Mouse (Mus musculus) spleen, adult 2 months (tissue): ENCODE results near the gene Siae. TPM values are rescaled to one million over a fixed set of nuclear protein-coding genes. Genes with fewer than 3 reads are reported as not detected.

ENCODE experiments used
- DNase-seq, 2 experiments: peaks; one replicate each; pipeline versions ENCODE4 v3.0.0 to v3.0.0-alpha.2; 2012 to 2021; ENCODE audit warnings: low spot score in 2 of 2, low read depth in 1 of 2
- H3K27ac ChIP-seq: fragments of 200-500 bp; 2 replicates; pipeline ENCODE4 v1.5.1; 2012; ENCODE audit warnings: low read length, inconsistent platforms; ENCODE audit not compliant: insufficient read depth
- H3K27me3 ChIP-seq: fragments of 200-500 bp; 2 replicates; pipeline ENCODE4 v1.6.1; 2012; ENCODE audit warnings: mild to moderate bottlenecking, moderate library complexity, low read length, inconsistent platforms; ENCODE audit not compliant: control insufficient read depth, insufficient read depth
- H3K36me3 ChIP-seq: fragments of 200-500 bp; 2 replicates; pipeline ENCODE4 v1.6.1; 2012; ENCODE audit warnings: mild to moderate bottlenecking, low read length, inconsistent platforms; ENCODE audit not compliant: control insufficient read depth, insufficient read depth
- H3K4me1 ChIP-seq: fragments of 200-500 bp; 2 replicates; pipeline ENCODE4 v1.6.1; 2011; ENCODE audit warnings: inconsistent platforms; ENCODE audit not compliant: control insufficient read depth, insufficient read depth, insufficient read length
- H3K4me3 ChIP-seq: fragments of 200-500 bp; 2 replicates; pipeline ENCODE4 v1.5.1; 2011; ENCODE audit warnings: mild to moderate bottlenecking, inconsistent platforms; ENCODE audit not compliant: insufficient read depth, insufficient read length; ENCODE audit errors: extremely low read depth
- CTCF ChIP-seq: fragments of 200-500 bp; IDR thresholded peaks from 2 replicates; pipeline ENCODE4 v1.5.1; 2011; ENCODE audit warnings: mild to moderate bottlenecking, inconsistent platforms; ENCODE audit not compliant: insufficient read depth, insufficient read length, insufficient replicate concordance; ENCODE audit errors: extremely low read depth
- POLR2A ChIP-seq: fragments of 200-500 bp; IDR thresholded peaks from 2 replicates; pipeline ENCODE4 v1.6.1; 2011; ENCODE audit warnings: low read depth, low read length, inconsistent platforms
- WGBS: fragments of 180-500 bp; shearing (Covaris S2); methylation state at CpG from one replicate; pipeline ENCODE4 v1.1.7; 2018; 5-methylcytosine and 5-hydroxymethylcytosine counted together
- polyA plus RNA-seq: library from polyadenylated mRNA; depleted of rRNA; stranded (reverse); fragments of >200 nt; gene quantifications from 2 replicates; pipeline ENCODE4 v1.2.3, GENCODE M21; 2012

Gene Siae
- polyA plus RNA-seq, 1 experiment, result 3.8 TPM

GRCm38 (mm10) chr9:37550435-37550834 is 5.1 kb upstream of the Siae start:
- 100% methylated on average over 1 of the region's 1 CpGs for WGBS
- peaks cover 6% of the 10 kb centered on the region; the same call in 1 of the 2 replicates for H3K27me3 ChIP-seq

GRCm38 (mm10) chr9:37551751-37552531 is 3.6 kb upstream of the Siae start:
- peaks cover 20% of the 10 kb centered on the region for H3K4me1 ChIP-seq

More at GRCm38 (mm10) chr9:37550435-37550834, 5.1 kb upstream of the Siae start:
- Histone ChIP-seq H3K4me3 (no peak overlapping the region), H3K4me1 (peaks cover 20% of the 10 kb centered on the region), H3K27ac (no peak overlapping the region), H3K36me3 (no peaks in the 10 kb centered on the region)
- DNase-seq, result no peak
- TF ChIP-seq POLR2A (no peak), CTCF (no peak)

DNA sequence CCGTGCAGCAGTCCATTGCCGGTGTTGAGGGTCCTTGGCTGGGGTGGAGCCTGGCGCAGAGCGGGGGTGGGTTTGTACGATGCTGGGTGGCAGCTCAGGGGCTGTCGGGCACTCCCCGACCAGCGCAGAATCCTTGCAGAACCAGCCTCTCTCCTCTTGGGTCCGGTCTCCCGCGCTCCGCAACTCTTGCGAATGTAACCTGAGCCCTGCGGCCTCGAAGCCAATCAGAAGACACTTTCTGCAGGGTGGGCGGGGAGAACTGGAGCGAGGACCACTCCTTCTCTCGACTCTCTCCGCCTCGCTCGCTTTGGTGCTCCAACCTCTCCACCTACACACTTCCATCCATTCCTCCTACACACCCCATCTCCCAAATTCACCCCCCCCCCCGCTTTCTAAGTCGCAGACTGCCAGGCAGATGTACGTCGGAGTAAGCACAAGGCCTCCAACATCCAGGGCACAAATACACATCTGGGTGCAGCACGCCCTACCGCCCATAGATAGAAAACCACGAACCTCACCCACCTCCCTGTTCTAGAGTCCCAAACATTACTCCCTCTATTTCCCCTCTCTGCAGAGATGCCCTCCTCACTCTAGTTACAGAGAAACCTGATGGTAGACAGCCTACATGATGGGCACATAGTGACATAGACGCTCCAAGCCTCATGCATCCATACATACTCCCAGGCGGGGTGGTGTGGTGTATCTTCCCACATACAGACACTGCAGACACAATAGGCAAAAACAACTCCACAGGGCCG is 2.8 kb upstream of the Siae start, which contains the start of gene Nrgn:
Nrgn (minus strand) TSS at position 369 of the 758 bp plus-strand sequence.
- peak in 1 of 2 experiments; percentile 50 for DNase-seq
- H3K4me1 ChIP-seq, result peaks cover 20% of the 10 kb centered on the region
- 5% methylated on average over 31 of the region's 31 CpGs for WGBS
- no peak within 1 kb of the TSS for H3K27ac ChIP-seq
- H3K36me3 ChIP-seq, result no peaks in the 10 kb centered on the region
- peaks cover 6% of the 10 kb centered on the region; the same call in 1 of the 2 replicates for H3K27me3 ChIP-seq
- TF ChIP-seq CTCF (no peak), POLR2A (no peak)
- H3K4me3 ChIP-seq, result peak within 1 kb of the TSS; percentile 59

More at GRCm38 (mm10) chr9:37551751-37552531, 3.6 kb upstream of the Siae start:
- Histone ChIP-seq H3K27me3 (peaks cover 6% of the 10 kb centered on the region; the same call in 1 of the 2 replicates), H3K36me3 (no peaks in the 10 kb centered on the region), H3K27ac (no peak overlapping the region), H3K4me3 (peak overlapping the region; percentile 59)
- 3% methylated on average over 23 of the region's 23 CpGs for WGBS
- DNase-seq, result no peak
- TF ChIP-seq CTCF, result no peak
- no peak for TF ChIP-seq POLR2A

DNA sequence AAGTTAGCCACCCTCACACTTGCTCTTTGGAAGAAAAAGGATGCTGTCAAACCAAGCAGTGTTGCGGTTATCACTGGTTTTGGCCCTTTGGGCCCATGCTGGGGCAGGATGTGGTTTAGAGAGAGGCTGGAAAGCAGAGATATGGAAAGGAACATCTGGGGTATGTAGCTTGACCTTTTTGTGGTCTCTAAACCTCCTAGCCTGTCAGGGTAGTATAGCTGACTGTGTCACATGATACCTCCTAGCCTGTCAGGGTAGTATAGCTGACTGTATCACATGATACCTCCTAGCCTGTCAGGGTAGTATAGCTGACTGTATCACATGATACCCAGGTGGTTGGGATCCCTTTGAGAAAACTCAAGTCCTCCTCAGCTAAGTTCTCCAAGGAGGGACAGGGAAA is 1.2 kb upstream of the Siae start:
- H3K4me1 ChIP-seq, result peaks cover 20% of the 10 kb centered on the region
- peaks cover 6% of the 10 kb centered on the region; the same call in 1 of the 2 replicates for H3K27me3 ChIP-seq
- H3K36me3 ChIP-seq, result no peaks in the 10 kb centered on the region
- H3K27ac ChIP-seq, result no peak overlapping the region
- DNase-seq, result no peak
- no peak for TF ChIP-seq CTCF
- no peak for TF ChIP-seq POLR2A
- WGBS, result 15% methylated on average over 1 of the region's 1 CpGs
- H3K4me3 ChIP-seq, result no peak overlapping the region

GRCm38 (mm10) chr9:37556366-37556765 is 868 bp downstream of the Siae start:
- H3K27ac ChIP-seq, result no peak overlapping the region

DNA sequence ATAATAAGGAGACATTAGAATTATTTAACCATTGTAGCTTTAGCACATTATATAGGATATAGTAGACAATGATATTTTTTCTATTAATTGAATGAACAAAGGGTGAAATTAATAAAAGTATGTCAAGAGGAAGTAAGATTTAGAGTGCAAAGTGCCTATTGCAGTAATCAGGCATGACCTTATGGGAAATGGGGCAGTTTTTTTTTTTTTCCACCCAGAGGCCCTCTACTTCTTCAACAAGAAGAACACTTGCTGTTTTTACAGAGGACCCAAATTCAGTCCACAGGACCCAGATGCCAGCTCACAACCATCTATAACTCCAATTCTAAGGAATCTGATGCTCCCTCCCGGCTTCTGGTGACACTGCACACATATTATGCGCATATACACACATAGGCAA is 5.1 kb downstream of the Siae start:
- Histone ChIP-seq H3K36me3 (no peaks in the 10 kb centered on the region), H3K27ac (no peak overlapping the region), H3K27me3 (no peaks in the 10 kb centered on the region), H3K4me3 (no peak overlapping the region), H3K4me1 (no peaks in the 10 kb centered on the region)
- TF ChIP-seq POLR2A (no peak), CTCF (no peak)
- 94% methylated on average over 2 of the region's 2 CpGs for WGBS
- DNase-seq, result no peak

More at GRCm38 (mm10) chr9:37556366-37556765, 868 bp downstream of the Siae start:
- Histone ChIP-seq H3K36me3 (no peaks in the 10 kb centered on the region), H3K4me1 (peaks cover 20% of the 10 kb centered on the region), H3K4me3 (no peak overlapping the region), H3K27me3 (0 out of 2 replicates have a peak, but pooled peaks cover 4% of the 10 kb centered on the region)
- no peak for DNase-seq
- WGBS, result 42% methylated on average over 3 of the region's 3 CpGs
- no peak for TF ChIP-seq CTCF
- TF ChIP-seq POLR2A, result no peak

DNA sequence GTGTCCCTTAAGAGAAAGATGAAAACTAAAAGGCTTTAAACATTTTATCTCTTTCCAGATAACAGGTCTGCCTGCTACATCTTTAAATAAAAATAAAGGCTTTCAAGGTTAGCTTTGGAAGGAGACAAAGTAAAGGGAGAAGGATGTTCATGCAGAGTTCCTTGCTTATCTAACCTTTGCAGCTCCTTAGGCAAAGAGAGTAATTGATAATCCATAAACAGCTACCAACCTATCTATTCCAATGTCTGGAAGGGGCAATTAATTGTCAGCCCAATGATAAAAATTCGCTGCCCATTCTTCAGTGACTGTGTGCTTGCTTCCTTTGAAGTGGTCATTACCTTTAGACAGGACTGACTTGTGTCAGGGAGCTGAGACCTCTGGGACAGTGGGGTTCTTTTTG is 8.3 kb downstream of the Siae start:
- Histone ChIP-seq H3K4me1 (peaks cover 7% of the 10 kb centered on the region; the same call in 1 of the 2 replicates), H3K27ac (no peak overlapping the region), H3K4me3 (no peak overlapping the region), H3K27me3 (no peaks in the 10 kb centered on the region), H3K36me3 (no peaks in the 10 kb centered on the region)
- 83% methylated on average over 1 of the region's 1 CpGs for WGBS
- DNase-seq, result no peak
- no peak for TF ChIP-seq CTCF
- no peak for TF ChIP-seq POLR2A
